Mouse (Mus musculus) lung, postnatal 0 days (tissue): Measurements from ENCODE around the gene Bphl. TPM values are rescaled to one million over a fixed set of nuclear protein-coding genes. Genes with fewer than 3 reads are reported as not detected.
A peak's percentile ranks its signal among the peaks of the same experiment; 100 is the strongest.

Source experiments
- ATAC-seq: fragments of 200-750 bp; cut with Nextera tagmentation; 2 replicates; pipeline ENCODE4 v1.8.0; 2017; ENCODE audit warnings: moderate library complexity
- DNase-seq: peaks from one replicate; pipeline ENCODE4 v3.0.0-alpha.2; 2016; ENCODE audit warnings: low spot score
- H3K27ac ChIP-seq: fragments of 300-500 bp; sonication (generic); 2 replicates; pipeline ENCODE4 v1.5.1; 2014; ENCODE audit warnings: antibody characterized with exemption, mild to moderate bottlenecking, low read length, mixed read lengths
- H3K27me3 ChIP-seq: fragments of 300-500 bp; sonication (generic); replicated peaks from 2 replicates; pipeline ENCODE4 v1.6.1; 2014; ENCODE audit warnings: low read length, mixed read lengths; ENCODE audit not compliant: insufficient read depth
- H3K36me3 ChIP-seq: fragments of 300-500 bp; sonication (generic); 2 replicates; pipeline ENCODE4 v1.6.1; 2014; ENCODE audit warnings: low read length, mixed read lengths; ENCODE audit not compliant: insufficient read depth
- H3K4me1 ChIP-seq: fragments of 300-500 bp; sonication (generic); 2 replicates; pipeline ENCODE4 v1.6.1; 2014; ENCODE audit warnings: antibody characterized with exemption, low read depth, low read length, mixed read lengths; ENCODE audit not compliant: insufficient read depth
- H3K4me2 ChIP-seq: fragments of 300-500 bp; sonication (generic); replicated peaks from 2 replicates; pipeline ENCODE4 v1.6.1; 2014; ENCODE audit warnings: low read depth, mild to moderate bottlenecking, low read length, moderate library complexity, mixed read lengths
- H3K4me3 ChIP-seq: fragments of 300-500 bp; sonication (generic); 2 replicates; pipeline ENCODE4 v1.5.1; 2014; ENCODE audit warnings: low read depth, low read length
- H3K9ac ChIP-seq: fragments of 300-500 bp; sonication (generic); replicated peaks from 2 replicates; pipeline ENCODE4 v1.6.1; 2014; ENCODE audit warnings: low read depth, mild to moderate bottlenecking
- H3K9me3 ChIP-seq: fragments of 300-500 bp; sonication (generic); 2 replicates; pipeline ENCODE4 v1.6.1; 2016; ENCODE audit warnings: low read length, mixed read lengths
- CTCF ChIP-seq: IDR thresholded peaks from 2 replicates; pipeline ENCODE4 v1.5.1; 2016; ENCODE audit warnings: antibody characterized with exemption, mild to moderate bottlenecking
- EP300 ChIP-seq: IDR thresholded peaks from 2 replicates; pipeline ENCODE4 v1.6.1; 2016; ENCODE audit warnings: antibody characterized with exemption, mild to moderate bottlenecking, control low read depth
- WGBS: fragments of 180-500 bp; shearing (Covaris S2); extraction: QIAGEN DNeasy Blood & Tissue Kit; methylation state at CpG from one replicate; pipeline ENCODE4 v1.1.7; 2014; 5-methylcytosine and 5-hydroxymethylcytosine counted together
- polyA plus RNA-seq: library from polyadenylated mRNA; unstranded; fragments of >200 nt; fragmentation: Nextera tagmentation; extraction: Ambion mirVana; gene quantifications from 2 replicates; pipeline ENCODE4 v1.2.1, GENCODE M21; 2015

Gene Bphl
- polyA plus RNA-seq: 55.3 and 70.4 TPM in 2 replicates

- TF ChIP-seq EP300 (no peak), CTCF (no peak)
- H3K36me3 ChIP-seq: peaks cover 7% of the 10 kb centered on the region; the same call in 1 of the 2 replicates
- ATAC-seq: peak; percentile 97
Measured at GRCm38 (mm10) chr13:34037172-34038055, at the start of gene Bphl. Bphl (plus strand) TSS chr13:34037597.

GRCm38 (mm10) chr13:33989625-33990024 lies 47.8 kb upstream of the Bphl start:
- no peaks in the 10 kb centered on the region for H3K4me1 ChIP-seq
- H3K4me3 ChIP-seq: no peak overlapping the region
- H3K9ac ChIP-seq: no peak overlapping the region
- H3K27me3 ChIP-seq: no peaks in the 10 kb centered on the region
- H3K36me3 ChIP-seq: no peaks in the 10 kb centered on the region; the same call in 1 of the 2 replicates
- 77% methylated on average over 5 of the region's 5 CpGs for WGBS
- no peak for ATAC-seq
- no peak overlapping the region for H3K4me2 ChIP-seq
- no peak for TF ChIP-seq CTCF
- TF ChIP-seq EP300: no peak
- DNase-seq: no peak
- H3K9me3 ChIP-seq: no peaks in the 10 kb centered on the region
- no peak overlapping the region for H3K27ac ChIP-seq

More at GRCm38 (mm10) chr13:34037172-34038055, at the start of gene Bphl:
- Histone ChIP-seq H3K4me3 (peak within 1 kb of the TSS; percentile 74), H3K27me3 (no peaks in the 10 kb centered on the region), H3K4me2 (peak within 1 kb of the TSS; percentile 90), H3K9me3 (no peaks in the 10 kb centered on the region), H3K9ac (peak within 1 kb of the TSS; percentile 89), H3K27ac (peak within 1 kb of the TSS; percentile 85), H3K4me1 (peaks cover 5% of the 10 kb centered on the region; the same call in 1 of the 2 replicates)
- DNase-seq: peak; percentile 97
- WGBS: 2% methylated on average over 37 of the region's 37 CpGs

GRCm38 (mm10) chr13:33995197-33995596 lies 42.2 kb upstream of the Bphl start:
- ATAC-seq (peak; percentile 55), DNase-seq (peak; percentile 87)
- Histone ChIP-seq H3K36me3 (no peaks in the 10 kb centered on the region), H3K4me3 (no peak overlapping the region), H3K4me1 (no peaks in the 10 kb centered on the region), H3K27me3 (no peaks in the 10 kb centered on the region), H3K4me2 (no peak overlapping the region), H3K27ac (no peak overlapping the region), H3K9ac (no peak overlapping the region), H3K9me3 (no peaks in the 10 kb centered on the region)
- WGBS: 16% methylated on average over 1 of the region's 1 CpGs
- TF ChIP-seq EP300 (no peak), CTCF (peak; percentile 94)

GRCm38 (mm10) chr13:34002058-34003006 lies 35.1 kb upstream of the Bphl start, which contains the start of the genes Ripk1 and Serpinb6a:
Ripk1 (plus strand) TSS chr13:34002363.
Serpinb6a (minus strand) TSS chr13:34002794.
- Histone ChIP-seq H3K36me3 (no peaks in the 10 kb centered on the region), H3K9ac (peak within 1 kb of the TSS; percentile 89), H3K4me2 (peak within 1 kb of the TSS; percentile 77), H3K27me3 (no peaks in the 10 kb centered on the region), H3K9me3 (no peaks in the 10 kb centered on the region), H3K27ac (peak within 1 kb of the TSS; percentile 94), H3K4me1 (peaks cover 8% of the 10 kb centered on the region; the same call in 1 of the 2 replicates), H3K4me3 (peak within 1 kb of the TSS; percentile 95)
- peak; percentile 100 for ATAC-seq
- TF ChIP-seq EP300 (peak; percentile 43; the same call in 1 of the 2 replicates), CTCF (peak; percentile 68)
- DNase-seq: peak; percentile 95
- WGBS: under 1% methylated on average over 81 of the region's 92 CpGs

- ATAC-seq (no peak), DNase-seq (no peak)
- H3K27me3 ChIP-seq: no peaks in the 10 kb centered on the region
- peaks cover 8% of the 10 kb centered on the region; the same call in 1 of the 2 replicates for H3K4me1 ChIP-seq
- H3K4me2 ChIP-seq: peak overlapping the region; percentile 77
- H3K9ac ChIP-seq: 0 out of 2 replicates have a peak overlapping the region, but pooled peaks have one; percentile 89
- no peaks in the 10 kb centered on the region for H3K9me3 ChIP-seq
- no peaks in the 10 kb centered on the region for H3K36me3 ChIP-seq
- TF ChIP-seq EP300 (no peak), CTCF (no peak)
- peak overlapping the region; percentile 95 for H3K4me3 ChIP-seq
- no peak overlapping the region for H3K27ac ChIP-seq
- WGBS: 10% methylated on average over 5 of the region's 5 CpGs
Measured at GRCm38 (mm10) chr13:34003058-34003457, 34.3 kb upstream of the Bphl start.
